Mouse (Mus musculus): Measurements from ENCODE around the gene Gm4513. TPM values are rescaled to one million over a fixed set of nuclear protein-coding genes. Genes with fewer than 3 reads are reported as not detected.
"Not testable (repeated sequence)": the region's sequence is repeated elsewhere in the genome, so short reads cannot be mapped to it uniquely, and the experiment has no call there.

Gene Gm4513
- polyA plus RNA-seq (2016; fragmentation: Nextera tagmentation; extraction: Ambion mirVana), result not detected in 2 replicates

- H3K27ac ChIP-seq; H3K27me3 ChIP-seq (replicated peaks); H3K9me3 ChIP-seq (replicated peaks); H3K36me3 ChIP-seq; H3K4me2 ChIP-seq; H3K9ac ChIP-seq; ATAC-seq; H3K4me1 ChIP-seq; H3K4me3 ChIP-seq: not testable (repeated sequence)
- 67% methylated on average over 3 of the region's 5 CpGs for WGBS (ENCODE audit: insufficient replicate concordance)
Observed at GRCm38 (mm10) chr7:20598921-20599320, at the start of gene Gm4513. Gm4513 (minus strand) TSS chr7:20599021.

- WGBS (ENCODE audit: insufficient replicate concordance), result no CpG with 5 or more reads among the region's 3 CpGs
- H3K27me3 ChIP-seq (replicated peaks); H3K4me3 ChIP-seq; H3K36me3 ChIP-seq; ATAC-seq; H3K4me2 ChIP-seq; H3K9ac ChIP-seq; H3K9me3 ChIP-seq (replicated peaks); H3K27ac ChIP-seq; H3K4me1 ChIP-seq: not testable (repeated sequence)
Observed at GRCm38 (mm10) chr7:20576141-20576540, 22.7 kb downstream of the Gm4513 start, which contains the start of gene Gm4141. Gm4141 (minus strand) TSS chr7:20576241.

- H3K9ac ChIP-seq; H3K27me3 ChIP-seq (replicated peaks); H3K27ac ChIP-seq; H3K4me1 ChIP-seq; H3K9me3 ChIP-seq (replicated peaks); H3K4me3 ChIP-seq; H3K4me2 ChIP-seq; ATAC-seq; H3K36me3 ChIP-seq: not testable (repeated sequence)
- no CpG with 5 or more reads among the region's 1 CpGs for WGBS (ENCODE audit: insufficient replicate concordance)
Observed at GRCm38 (mm10) chr7:20545657-20546056, 53.2 kb downstream of the Gm4513 start, which contains the start of gene Gm5726. Gm5726 (minus strand) TSS chr7:20545757.

Other genes starting within 250 kb of the Gm4513 start
- not detected in 2 replicates for gene Gm5728, start 223.6 kb downstream of the Gm4513 start, polyA plus RNA-seq (2016; fragmentation: Nextera tagmentation; extraction: Ambion mirVana)
- gene Vmn1r100, start 181.1 kb downstream of the Gm4513 start, polyA plus RNA-seq (2016; fragmentation: Nextera tagmentation; extraction: Ambion mirVana), result not detected in 2 replicates
- gene Vmn1r101, start 156.4 kb downstream of the Gm4513 start, polyA plus RNA-seq (2016; fragmentation: Nextera tagmentation; extraction: Ambion mirVana), result not detected in 2 replicates
- not detected in 2 replicates for gene Gm10670, start 124.1 kb downstream of the Gm4513 start, polyA plus RNA-seq (2016; fragmentation: Nextera tagmentation; extraction: Ambion mirVana)
- gene Vmn1r103, start 88.5 kb downstream of the Gm4513 start, polyA plus RNA-seq (2016; fragmentation: Nextera tagmentation; extraction: Ambion mirVana), result not detected in 2 replicates
- not detected in 2 replicates for gene Vmn1r104, start 65.2 kb downstream of the Gm4513 start, polyA plus RNA-seq (2016; fragmentation: Nextera tagmentation; extraction: Ambion mirVana)
- not detected in 2 replicates for gene Gm5726, start 53.3 kb downstream of the Gm4513 start, polyA plus RNA-seq (2016; fragmentation: Nextera tagmentation; extraction: Ambion mirVana)
- gene Gm4141, start 22.8 kb downstream of the Gm4513 start, polyA plus RNA-seq (2016; fragmentation: Nextera tagmentation; extraction: Ambion mirVana), result not detected in 2 replicates
- not detected in 2 replicates for gene Vmn1r107, start 69.9 kb upstream of the Gm4513 start, polyA plus RNA-seq (2016; fragmentation: Nextera tagmentation; extraction: Ambion mirVana)
- not detected in 2 replicates for gene Vmn1r111, start 104.2 kb upstream of the Gm4513 start, polyA plus RNA-seq (2016; fragmentation: Nextera tagmentation; extraction: Ambion mirVana)
- gene Gm10668, start 131.6 kb upstream of the Gm4513 start, polyA plus RNA-seq (2016; fragmentation: Nextera tagmentation; extraction: Ambion mirVana), result not detected in 2 replicates
- gene Vmn1r112, start 172.2 kb upstream of the Gm4513 start, polyA plus RNA-seq (2016; fragmentation: Nextera tagmentation; extraction: Ambion mirVana), result not detected in 2 replicates
- gene Vmn1r113, start 188.3 kb upstream of the Gm4513 start, polyA plus RNA-seq (2016; fragmentation: Nextera tagmentation; extraction: Ambion mirVana), result not detected in 2 replicates
- not detected in 2 replicates for gene Vmn1r114, start 213.2 kb upstream of the Gm4513 start, polyA plus RNA-seq (2016; fragmentation: Nextera tagmentation; extraction: Ambion mirVana)
- gene Vmn1r115, start 246.0 kb upstream of the Gm4513 start, polyA plus RNA-seq (2016; fragmentation: Nextera tagmentation; extraction: Ambion mirVana), result not detected in 2 replicates